Mouse (Mus musculus) neutrophil, adult 5-6 weeks (primary cell): ENCODE results near the gene Enoph1. TPM values are rescaled to one million over a fixed set of nuclear protein-coding genes. Genes with fewer than 3 reads are reported as not detected.

Experiments used
- ATAC-seq: fragments of 151-379, 151-347 bp; 2 replicates; pipeline ENCODE4 v1.8.0; 2017; ENCODE audit warnings: mild to moderate bottlenecking, moderate TSS enrichment; ENCODE audit not compliant: insufficient number of reproducible peaks, poor library complexity, low FRiP score, severe bottlenecking; ENCODE audit errors: extremely low read depth
- total RNA-seq: library from RNA; stranded (forward); fragments of 200-1000 nt; gene quantifications from 2 replicates; pipeline ENCODE4 v1.2.3, GENCODE M21; 2017

Gene Enoph1
- total RNA-seq, 1 experiment from 2014 or later = 19.0 TPM

DNA sequence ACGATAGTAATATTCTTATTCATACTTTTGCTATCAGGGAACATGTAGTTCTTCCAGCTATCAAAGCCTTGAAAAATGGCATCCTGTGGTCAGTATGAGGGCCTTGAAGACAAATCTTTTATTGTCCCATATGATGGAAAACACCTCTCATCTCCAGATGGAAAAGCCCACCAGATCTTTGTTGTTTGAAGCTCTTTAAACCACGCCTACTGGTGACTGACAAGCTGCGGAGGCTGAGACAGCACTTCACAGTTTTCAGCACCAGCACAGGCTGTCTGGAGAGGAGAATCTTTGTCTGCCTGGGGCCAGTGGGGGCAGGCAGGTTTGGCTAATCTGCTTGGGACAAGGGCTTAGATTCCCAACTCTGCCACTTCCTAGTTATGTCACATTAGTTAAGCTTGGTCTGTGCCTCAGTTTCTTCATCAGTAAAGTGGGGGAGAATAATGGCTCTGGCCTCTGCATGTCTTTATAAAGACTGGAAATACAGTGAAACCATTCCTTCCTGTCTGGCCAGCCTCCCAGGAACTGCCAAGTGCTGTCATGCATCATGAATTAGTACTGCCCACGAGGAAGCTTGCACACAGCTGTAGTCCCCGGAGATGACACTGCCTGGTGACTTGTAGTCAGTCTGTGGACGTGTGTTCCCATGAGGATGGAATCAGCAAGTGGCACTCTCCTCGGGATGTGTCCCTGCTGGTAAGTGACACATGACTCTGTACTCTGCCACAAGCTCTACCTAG lies 69.9 kb downstream of the Enoph1 start:
- no peak for ATAC-seq

DNA sequence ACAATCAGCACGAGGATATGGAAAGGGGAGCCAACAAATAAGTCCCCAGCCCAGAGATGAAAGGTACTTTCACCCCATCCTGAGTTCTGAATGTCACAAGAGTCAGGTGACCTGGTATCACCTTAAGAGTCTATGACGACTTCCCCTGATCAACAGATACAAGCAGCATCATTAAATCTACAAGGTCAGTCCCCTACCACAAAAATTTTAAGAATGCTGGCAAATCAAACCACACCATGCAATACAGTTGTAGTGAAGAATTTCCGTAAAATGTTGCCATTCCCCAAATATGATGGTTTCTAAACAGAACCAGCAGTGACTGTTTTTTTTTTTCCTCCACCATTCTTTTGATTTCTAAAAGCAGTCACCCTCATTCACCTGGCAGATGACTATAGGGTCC lies 70.8 kb downstream of the Enoph1 start:
- no peak for ATAC-seq

DNA sequence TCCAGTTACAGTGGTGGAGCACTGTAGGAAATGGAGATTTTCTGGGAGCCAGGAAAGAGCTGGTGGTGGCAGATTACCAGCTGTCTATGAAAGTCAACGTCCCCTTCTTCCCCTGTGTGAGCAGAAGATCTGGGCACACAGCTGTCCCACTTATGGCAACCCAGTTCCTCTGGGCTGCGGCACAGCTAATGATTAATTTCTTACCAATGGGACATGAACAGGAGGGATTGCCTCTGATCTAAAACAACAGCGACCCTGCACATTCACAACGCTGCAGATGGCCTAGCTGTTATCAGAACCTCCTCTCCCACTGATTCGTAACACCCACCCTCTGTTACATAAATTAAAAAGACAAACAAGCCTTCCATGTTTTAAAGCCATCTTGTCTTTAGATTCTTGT lies 73.6 kb downstream of the Enoph1 start:
- ATAC-seq = no peak

Other genes with a start within 250 kb of the Enoph1 start
- not detected in 2 replicates for gene Vamp9, start 133.7 kb upstream of the Enoph1 start, total RNA-seq
- gene Hnrnpd, start 61.0 kb upstream of the Enoph1 start, total RNA-seq = 104 TPM in 2 replicates
- not detected in 2 replicates for gene 4930524J08Rik, start 60.9 kb upstream of the Enoph1 start, total RNA-seq
- 459 and 480 TPM in 2 replicates for gene Hnrnpdl, start 321 bp upstream of the Enoph1 start, total RNA-seq
- gene Tmem150c, start 119.8 kb downstream of the Enoph1 start, total RNA-seq = not detected in 2 replicates